Mouse (Mus musculus): ENCODE results near the gene Shisa6. TPM values are rescaled to one million over a fixed set of nuclear protein-coding genes. Genes with fewer than 3 reads are reported as not detected.

The Shisa6 gene
- polyA plus RNA-seq (2012; rRNA removed): 5.1 and 10.7 TPM in 2 replicates

DNA sequence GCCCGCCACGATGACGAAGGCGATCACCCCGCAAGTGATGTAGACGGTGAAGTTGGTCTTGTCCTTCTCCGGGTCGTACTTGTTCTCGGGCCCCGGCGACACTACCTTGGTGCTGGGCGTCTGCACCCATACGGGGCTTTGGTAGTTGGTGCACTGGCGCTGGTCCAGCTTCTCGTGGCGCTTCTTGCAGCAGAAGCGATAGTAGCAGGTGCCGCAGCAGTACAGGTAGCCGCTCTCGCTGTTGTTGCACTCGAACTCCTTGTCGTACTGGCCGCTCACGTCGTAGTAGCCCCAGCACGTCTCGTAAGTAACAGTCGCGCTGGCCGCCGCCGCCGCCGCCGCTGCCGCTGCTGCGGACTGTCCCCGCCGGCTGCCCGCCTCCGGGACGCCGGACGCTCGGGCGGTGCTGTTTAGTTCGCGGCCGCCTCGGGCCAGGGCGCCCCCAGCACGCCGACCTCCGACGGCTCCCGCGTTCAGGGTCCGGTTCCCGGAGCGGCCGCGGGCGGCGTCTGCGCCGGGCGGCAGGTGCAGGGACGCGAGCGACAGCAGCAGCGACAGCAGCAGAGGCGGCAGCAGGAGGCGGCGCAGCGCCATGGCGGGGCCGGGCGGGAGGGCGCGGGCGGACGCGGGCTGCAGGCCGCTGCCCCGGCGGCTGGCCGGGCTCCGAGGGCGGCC lies at the start of gene Shisa6:
Gene Shisa6, minus strand, starts transcription at position 594 of the 675 bp plus-strand sequence.
- peak; percentile 62 for DNase-seq (ENCODE audit: low read depth)
- TF ChIP-seq POLR2A (IDR thresholded peaks at IDR 0.05; ENCODE audit: borderline replicate concordance, extremely low read depth, insufficient read depth, insufficient read length, poor library complexity, severe bottlenecking) (no peak), CTCF (IDR thresholded peaks at IDR 0.05; ENCODE audit: borderline replicate concordance, extremely low read depth, insufficient read depth, insufficient read length) (no peak)

DNA sequence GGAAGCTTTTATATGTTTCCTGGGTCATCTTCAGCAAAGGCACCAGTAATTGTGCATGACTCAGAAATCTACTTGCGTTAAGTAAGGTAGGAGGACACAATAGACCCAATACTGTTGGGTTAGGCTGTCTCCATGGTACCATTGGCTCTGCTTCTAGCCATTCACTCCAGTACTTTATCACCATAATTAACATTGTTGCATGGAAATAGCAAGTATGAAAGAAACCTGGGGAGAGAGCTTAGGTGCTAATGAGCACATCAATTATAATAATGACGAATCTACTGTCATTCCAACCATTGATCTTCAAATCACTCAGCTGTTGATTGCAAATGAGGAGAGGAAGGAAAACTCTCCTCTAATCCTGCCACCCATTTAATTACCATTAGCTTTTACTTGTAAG lies 48.1 kb upstream of the Shisa6 start:
- TF ChIP-seq POLR2A (IDR thresholded peaks at IDR 0.05; ENCODE audit: borderline replicate concordance, extremely low read depth, insufficient read depth, insufficient read length, poor library complexity, severe bottlenecking): no peak
- no peak for TF ChIP-seq CTCF (IDR thresholded peaks at IDR 0.05; ENCODE audit: borderline replicate concordance, extremely low read depth, insufficient read depth, insufficient read length)
- DNase-seq (ENCODE audit: low read depth): peak; percentile 87

DNA sequence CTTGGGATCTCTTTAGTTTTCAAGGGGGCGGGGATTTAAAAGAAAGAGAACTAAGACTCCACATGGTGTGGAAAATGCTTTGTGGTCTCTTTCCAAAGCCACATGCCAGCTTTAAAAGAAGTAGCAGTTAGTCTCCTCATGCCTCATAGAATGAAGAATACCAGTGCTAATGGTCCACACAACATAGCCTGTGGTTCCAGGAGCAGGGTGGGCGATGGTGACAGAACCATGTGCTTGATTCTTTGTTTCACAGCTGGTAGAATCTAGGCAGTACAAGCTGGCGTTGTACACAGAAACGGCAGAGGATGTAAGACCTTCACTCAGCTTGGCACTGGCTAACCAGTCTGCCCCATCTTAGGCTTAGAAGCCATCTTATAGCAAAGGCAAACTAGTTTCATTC lies 43.3 kb upstream of the Shisa6 start:
- TF ChIP-seq CTCF (IDR thresholded peaks at IDR 0.05; ENCODE audit: borderline replicate concordance, extremely low read depth, insufficient read depth, insufficient read length) (no peak), POLR2A (IDR thresholded peaks at IDR 0.05; ENCODE audit: borderline replicate concordance, extremely low read depth, insufficient read depth, insufficient read length, poor library complexity, severe bottlenecking) (no peak)
- peak; percentile 39 for DNase-seq (ENCODE audit: low read depth)

DNA sequence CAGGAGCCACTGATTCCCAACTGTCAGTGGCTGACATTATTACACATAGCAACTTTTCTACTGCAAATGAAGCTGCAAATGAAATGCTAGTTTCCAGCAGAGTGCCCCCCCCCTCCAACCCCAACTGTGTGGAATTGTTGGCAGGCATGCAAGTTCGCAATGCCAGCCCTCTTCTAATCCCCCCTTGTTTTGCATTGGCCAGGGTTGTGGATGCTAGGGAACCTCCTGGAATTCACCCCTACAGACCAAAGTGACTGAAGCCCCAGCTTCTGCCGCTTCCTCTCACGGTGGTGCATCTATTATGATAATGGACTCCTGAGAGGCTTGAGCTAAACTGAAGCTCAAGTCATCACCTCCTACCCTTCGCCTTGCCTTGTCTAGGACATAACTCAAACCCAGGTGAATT lies 42.6 kb upstream of the Shisa6 start:
- peak; percentile 84 for DNase-seq (ENCODE audit: low read depth)
- TF ChIP-seq CTCF (IDR thresholded peaks at IDR 0.05; ENCODE audit: borderline replicate concordance, extremely low read depth, insufficient read depth, insufficient read length) (no peak), POLR2A (IDR thresholded peaks at IDR 0.05; ENCODE audit: borderline replicate concordance, extremely low read depth, insufficient read depth, insufficient read length, poor library complexity, severe bottlenecking) (no peak)

DNA sequence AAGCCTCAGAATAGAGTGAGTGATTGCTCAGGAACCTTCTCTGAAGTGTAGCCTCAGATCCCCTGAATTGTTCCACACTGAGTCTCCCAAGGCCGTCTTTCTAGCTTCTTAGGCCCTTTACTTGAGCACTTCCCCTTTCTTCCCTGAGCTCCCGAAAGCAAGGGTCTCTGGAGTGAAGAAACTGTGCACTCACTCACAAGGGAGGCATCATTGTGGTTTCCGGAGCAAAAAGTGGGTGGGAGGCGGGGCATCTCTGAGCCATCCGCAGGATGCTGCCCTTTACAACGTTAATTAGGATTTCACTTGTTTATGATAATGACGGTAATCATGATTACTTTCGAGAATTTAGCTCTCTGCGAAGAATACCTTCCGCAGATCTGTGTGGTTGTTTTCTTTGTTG lies 41.6 kb upstream of the Shisa6 start:
- DNase-seq (ENCODE audit: low read depth): peak; percentile 11
- TF ChIP-seq POLR2A (IDR thresholded peaks at IDR 0.05; ENCODE audit: borderline replicate concordance, extremely low read depth, insufficient read depth, insufficient read length, poor library complexity, severe bottlenecking) (no peak), CTCF (IDR thresholded peaks at IDR 0.05; ENCODE audit: borderline replicate concordance, extremely low read depth, insufficient read depth, insufficient read length) (no peak)

DNA sequence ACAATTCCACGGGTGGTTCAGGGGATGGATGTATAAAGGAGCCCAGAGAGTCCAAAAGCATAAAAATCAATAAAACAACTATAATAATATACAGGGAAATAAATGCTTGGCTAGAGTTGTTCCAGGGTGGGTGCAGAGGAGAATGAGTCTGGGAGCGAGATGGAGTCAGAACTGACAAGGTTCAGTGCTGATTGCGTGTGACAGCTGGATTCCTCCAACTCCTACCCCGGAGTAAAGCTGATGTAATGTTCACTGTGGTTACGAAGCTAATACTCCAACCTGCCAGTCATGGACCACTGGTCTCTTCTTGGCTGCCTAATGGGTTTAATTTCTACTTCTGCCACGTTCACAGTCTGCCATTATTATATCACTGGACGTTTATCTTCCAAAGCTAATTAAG lies 36.5 kb upstream of the Shisa6 start:
- no peak for DNase-seq (ENCODE audit: low read depth)
- TF ChIP-seq POLR2A (IDR thresholded peaks at IDR 0.05; ENCODE audit: borderline replicate concordance, extremely low read depth, insufficient read depth, insufficient read length, poor library complexity, severe bottlenecking): no peak
- no peak for TF ChIP-seq CTCF (IDR thresholded peaks at IDR 0.05; ENCODE audit: borderline replicate concordance, extremely low read depth, insufficient read depth, insufficient read length)

DNA sequence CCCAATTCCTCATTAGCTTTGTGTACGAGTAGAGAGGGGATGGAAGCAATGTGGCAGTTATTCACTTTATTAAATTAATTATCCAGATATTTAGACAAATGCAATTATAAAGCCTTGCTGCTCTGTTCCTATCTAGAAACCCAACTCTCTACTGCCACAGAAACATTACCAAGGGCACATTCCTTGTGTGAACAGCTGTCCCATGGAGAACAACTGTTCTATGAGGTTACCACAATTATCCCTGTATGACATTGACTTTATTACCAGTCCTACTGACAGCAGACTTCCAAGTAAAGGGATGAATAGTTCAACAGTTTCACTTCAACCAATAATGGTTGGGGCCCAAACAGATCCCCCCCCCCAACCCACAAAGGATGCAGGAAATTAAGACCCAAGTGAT lies 12.1 kb upstream of the Shisa6 start:
- no peak for DNase-seq (ENCODE audit: low read depth)
- TF ChIP-seq POLR2A (IDR thresholded peaks at IDR 0.05; ENCODE audit: borderline replicate concordance, extremely low read depth, insufficient read depth, insufficient read length, poor library complexity, severe bottlenecking): no peak
- TF ChIP-seq CTCF (IDR thresholded peaks at IDR 0.05; ENCODE audit: borderline replicate concordance, extremely low read depth, insufficient read depth, insufficient read length): no peak

DNA sequence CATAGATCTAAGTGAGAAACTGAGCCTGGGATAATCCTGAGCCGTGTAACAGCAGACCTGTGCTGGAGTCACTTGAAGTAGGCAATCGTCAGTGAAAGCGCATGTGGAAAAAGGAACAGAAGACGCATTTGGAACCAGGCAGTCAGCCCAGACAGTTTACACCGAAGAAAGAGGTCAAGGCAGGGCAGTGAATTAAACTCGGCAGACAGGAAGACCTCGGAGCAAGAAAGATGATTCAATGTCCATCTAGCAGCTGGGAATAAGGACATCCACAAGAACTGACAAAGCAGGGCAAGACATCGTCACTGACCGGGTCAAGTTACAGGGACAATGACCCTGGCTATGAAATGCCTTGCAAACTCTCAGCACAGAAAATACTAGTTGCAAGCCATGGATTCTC lies 10.1 kb upstream of the Shisa6 start:
- TF ChIP-seq CTCF (IDR thresholded peaks at IDR 0.05; ENCODE audit: borderline replicate concordance, extremely low read depth, insufficient read depth, insufficient read length) (no peak), POLR2A (IDR thresholded peaks at IDR 0.05; ENCODE audit: borderline replicate concordance, extremely low read depth, insufficient read depth, insufficient read length, poor library complexity, severe bottlenecking) (no peak)
- DNase-seq (ENCODE audit: low read depth): no peak

DNA sequence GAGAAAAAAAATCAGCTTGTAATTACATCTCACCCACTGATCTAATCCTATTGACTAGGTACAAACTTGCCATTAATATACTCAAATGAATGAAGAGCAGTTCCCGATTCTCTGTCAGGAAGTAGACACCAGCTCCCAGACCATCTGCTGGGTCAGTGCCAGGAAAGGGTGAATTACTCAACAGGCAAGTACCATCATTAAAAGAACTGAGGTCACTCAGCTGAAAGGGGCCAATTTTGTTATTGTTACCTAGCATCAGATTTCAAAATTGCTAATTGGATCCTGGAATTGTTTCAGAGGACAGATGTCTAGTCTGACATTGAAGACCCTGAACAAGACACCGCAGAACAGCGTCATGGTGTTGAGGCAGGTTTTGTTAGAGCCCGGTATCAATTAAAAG lies 9.4 kb upstream of the Shisa6 start:
- peak; percentile 47 for DNase-seq (ENCODE audit: low read depth)

DNA sequence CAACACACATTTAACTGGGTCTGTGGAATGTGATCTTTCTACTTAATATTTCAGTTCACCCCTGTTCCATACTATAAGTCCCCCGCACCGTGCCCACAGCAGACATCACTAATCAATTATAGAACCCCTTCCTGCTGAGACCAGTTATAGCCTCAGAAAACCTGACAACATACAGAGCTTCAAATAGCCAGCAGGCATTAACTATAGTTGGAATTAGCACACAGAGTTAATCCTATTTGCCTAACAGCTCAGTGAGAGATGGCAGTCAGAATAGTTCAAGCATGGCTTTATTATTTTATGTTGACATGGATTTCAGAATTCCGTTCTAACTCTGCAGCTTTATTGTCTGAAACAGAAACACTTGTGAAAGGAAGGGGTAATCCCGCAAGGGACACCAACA lies 8.5 kb upstream of the Shisa6 start:
- DNase-seq (ENCODE audit: low read depth): peak; percentile 9
- TF ChIP-seq POLR2A (IDR thresholded peaks at IDR 0.05; ENCODE audit: borderline replicate concordance, extremely low read depth, insufficient read depth, insufficient read length, poor library complexity, severe bottlenecking) (no peak), CTCF (IDR thresholded peaks at IDR 0.05; ENCODE audit: borderline replicate concordance, extremely low read depth, insufficient read depth, insufficient read length) (no peak)

More for the DNA sequence above, 9.4 kb upstream of the Shisa6 start:
- no peak for TF ChIP-seq CTCF (IDR thresholded peaks at IDR 0.05; ENCODE audit: borderline replicate concordance, extremely low read depth, insufficient read depth, insufficient read length)
- no peak for TF ChIP-seq POLR2A (IDR thresholded peaks at IDR 0.05; ENCODE audit: borderline replicate concordance, extremely low read depth, insufficient read depth, insufficient read length, poor library complexity, severe bottlenecking)

DNA sequence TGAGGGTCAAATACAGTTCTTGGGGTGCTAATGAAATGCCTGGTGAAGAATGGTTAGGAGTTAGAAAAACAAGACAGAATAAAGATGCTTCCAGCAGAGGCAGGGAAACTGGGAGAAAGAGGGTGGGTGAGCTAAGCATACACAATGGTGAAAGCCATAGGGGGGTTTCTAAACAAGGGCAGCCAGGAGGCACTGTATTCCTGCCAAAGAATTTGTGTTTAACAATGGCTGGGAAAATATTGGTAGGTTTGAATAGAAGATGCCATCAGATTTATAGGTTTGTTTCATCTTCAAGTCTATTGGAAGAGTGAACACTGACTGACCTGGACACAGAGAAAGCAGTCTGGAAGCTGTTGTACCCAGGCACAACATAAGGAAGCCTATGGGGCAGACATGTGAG lies 2.4 kb upstream of the Shisa6 start:
- TF ChIP-seq POLR2A (IDR thresholded peaks at IDR 0.05; ENCODE audit: borderline replicate concordance, extremely low read depth, insufficient read depth, insufficient read length, poor library complexity, severe bottlenecking) (no peak), CTCF (IDR thresholded peaks at IDR 0.05; ENCODE audit: borderline replicate concordance, extremely low read depth, insufficient read depth, insufficient read length) (no peak)
- DNase-seq (ENCODE audit: low read depth): peak; percentile 11

DNA sequence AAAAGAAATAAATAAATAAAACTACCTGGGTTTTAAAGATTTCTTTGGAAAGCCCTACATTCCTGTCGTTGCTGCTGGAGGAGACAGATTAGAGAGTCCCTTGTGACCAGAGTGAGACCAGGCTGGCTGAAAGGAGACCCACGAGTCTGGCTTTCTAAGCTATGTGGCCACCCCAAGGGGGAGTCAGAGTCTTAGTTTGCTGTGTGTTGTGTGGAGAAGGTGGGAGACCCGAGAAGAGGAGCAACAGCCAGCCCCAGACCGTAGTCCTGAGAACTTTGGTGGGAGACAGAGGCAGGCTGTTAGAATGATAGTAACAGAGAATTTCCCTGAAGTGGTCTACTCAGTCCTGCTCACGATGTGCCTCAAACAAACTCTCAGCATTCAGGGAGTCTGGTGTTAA lies 1.6 kb upstream of the Shisa6 start:
- peak; percentile 66 for DNase-seq (ENCODE audit: low read depth)
- peak; percentile 38; the same call in 1 of the 2 replicates for TF ChIP-seq CTCF (IDR thresholded peaks at IDR 0.05; ENCODE audit: borderline replicate concordance, extremely low read depth, insufficient read depth, insufficient read length)
- no peak for TF ChIP-seq POLR2A (IDR thresholded peaks at IDR 0.05; ENCODE audit: borderline replicate concordance, extremely low read depth, insufficient read depth, insufficient read length, poor library complexity, severe bottlenecking)

All from brain, embryonic 14.5 days (tissue).